Mouse (Mus musculus): ENCODE measurements at regions not wholly inside any gene's neighbourhood (a gene's known extent, or its start where the extent isn't known, plus 50 kb on each side); places are given as distances from the start of the nearest gene placed in this dataset.
A peak's percentile ranks its signal among the peaks of the same experiment; 100 is the strongest.

DNA sequence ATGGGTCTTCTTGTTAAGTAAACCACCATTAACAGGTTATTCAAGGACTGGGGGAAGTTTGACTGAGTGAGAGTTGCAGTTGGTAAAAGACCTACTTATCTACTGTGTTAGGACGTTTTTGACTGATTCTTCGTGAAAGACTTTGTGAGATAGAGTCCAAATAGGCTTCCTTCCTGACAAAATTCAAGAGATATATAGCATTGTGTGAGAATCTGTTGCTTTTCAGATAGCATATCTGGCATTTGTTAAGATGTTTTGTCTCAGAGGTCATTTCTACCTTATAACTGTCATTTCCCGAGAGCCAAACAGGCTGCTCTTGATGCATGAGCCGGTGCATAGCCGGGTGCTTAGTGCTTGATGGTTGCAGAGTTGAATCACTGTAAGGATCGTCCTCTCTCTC is 214.8 kb downstream of the Pten start:
- 96% methylated on average over 6 of the region's 6 CpGs for WGBS
- no peak for DNase-seq
- no peak for TF ChIP-seq CTCF (IDR thresholded peaks at IDR 0.05; ENCODE audit: low read depth)
- Histone ChIP-seq H3K27ac (ENCODE audit: low read depth, low read length) (no peak overlapping the region), H3K27me3 (ENCODE audit: insufficient read depth, low read length) (no peaks in the 10 kb centered on the region), H3K4me2 (ENCODE audit: low read depth) (no peak overlapping the region), H3K4me1 (ENCODE audit: insufficient read depth) (no peaks in the 10 kb centered on the region), H3K9me3 (ENCODE audit: low read length) (no peaks in the 10 kb centered on the region), H3K36me3 (ENCODE audit: insufficient read depth) (no peaks in the 10 kb centered on the region), H3K9ac (no peak overlapping the region), H3K4me3 (ENCODE audit: low read depth, low read length) (no peak overlapping the region)
- no peak for ATAC-seq

DNA sequence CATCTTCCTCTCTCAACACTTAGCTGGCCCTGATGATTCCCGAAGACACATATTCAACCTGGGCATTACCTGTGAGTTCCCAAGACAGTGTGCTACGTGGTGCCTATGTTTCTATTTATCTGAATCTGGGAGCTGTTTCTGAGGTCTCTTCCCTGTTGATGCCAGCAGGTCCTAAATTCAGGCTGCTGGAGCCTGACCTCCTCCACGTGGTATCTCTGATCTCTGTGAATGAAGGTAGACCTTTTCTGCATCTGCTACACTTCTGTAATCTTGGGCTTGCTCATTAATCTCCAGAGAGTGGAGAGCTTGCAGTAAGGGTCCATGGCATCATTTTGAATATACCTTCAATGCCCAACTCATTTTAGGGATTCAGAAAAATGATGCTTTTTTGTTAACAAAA is 215.8 kb downstream of the Pten start:
- ATAC-seq, result no peak

DNA sequence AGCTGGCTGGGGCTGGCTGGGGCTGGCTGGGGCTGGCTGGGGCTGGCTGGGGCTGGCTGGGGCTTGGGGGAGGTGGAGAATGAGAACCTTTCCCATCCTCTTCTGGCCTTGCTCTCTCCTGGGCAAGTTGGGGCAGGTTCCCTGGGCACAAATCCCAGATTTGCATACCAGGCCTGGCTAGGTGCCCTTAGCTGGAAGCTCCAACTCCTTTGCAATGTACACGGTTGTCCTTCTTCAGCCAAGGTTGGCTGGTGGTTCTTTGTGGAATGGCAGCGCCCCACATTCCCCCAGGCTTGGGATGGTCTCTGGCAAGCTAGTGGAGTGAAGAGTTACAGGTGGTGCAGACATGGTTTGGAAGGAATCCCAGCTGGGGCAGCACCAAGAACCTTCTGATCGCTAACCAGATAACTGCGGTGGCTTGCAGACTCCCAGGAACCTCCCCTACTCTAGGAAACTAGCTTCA is 217.5 kb downstream of the Pten start:
- no peak overlapping the region for H3K4me2 ChIP-seq (ENCODE audit: low read depth)
- peak; percentile 5 for DNase-seq
- H3K9ac ChIP-seq, result no peak overlapping the region
- no peaks in the 10 kb centered on the region for H3K9me3 ChIP-seq (ENCODE audit: low read length)
- no peak overlapping the region for H3K27ac ChIP-seq (ENCODE audit: low read depth, low read length)
- H3K4me3 ChIP-seq (ENCODE audit: low read depth, low read length), result no peak overlapping the region
- no peaks in the 10 kb centered on the region for H3K36me3 ChIP-seq (ENCODE audit: insufficient read depth)
- no peaks in the 10 kb centered on the region for H3K4me1 ChIP-seq (ENCODE audit: insufficient read depth)
- no peaks in the 10 kb centered on the region for H3K27me3 ChIP-seq (ENCODE audit: insufficient read depth, low read length)
- TF ChIP-seq CTCF (IDR thresholded peaks at IDR 0.05; ENCODE audit: low read depth), result no peak
- ATAC-seq, result no peak
- WGBS, result 72% methylated on average over 4 of the region's 4 CpGs

More for the DNA sequence above, 215.8 kb downstream of the Pten start:
- Histone ChIP-seq H3K4me3 (ENCODE audit: low read depth, low read length) (no peak overlapping the region), H3K9ac (no peak overlapping the region), H3K36me3 (ENCODE audit: insufficient read depth) (no peaks in the 10 kb centered on the region), H3K27ac (ENCODE audit: low read depth, low read length) (no peak overlapping the region), H3K4me2 (ENCODE audit: low read depth) (no peak overlapping the region), H3K9me3 (ENCODE audit: low read length) (no peaks in the 10 kb centered on the region), H3K27me3 (ENCODE audit: insufficient read depth, low read length) (no peaks in the 10 kb centered on the region), H3K4me1 (ENCODE audit: insufficient read depth) (no peaks in the 10 kb centered on the region)
- no peak for DNase-seq
- 91% methylated on average over 3 of the region's 3 CpGs for WGBS
- TF ChIP-seq CTCF (IDR thresholded peaks at IDR 0.05; ENCODE audit: low read depth), result no peak

DNA sequence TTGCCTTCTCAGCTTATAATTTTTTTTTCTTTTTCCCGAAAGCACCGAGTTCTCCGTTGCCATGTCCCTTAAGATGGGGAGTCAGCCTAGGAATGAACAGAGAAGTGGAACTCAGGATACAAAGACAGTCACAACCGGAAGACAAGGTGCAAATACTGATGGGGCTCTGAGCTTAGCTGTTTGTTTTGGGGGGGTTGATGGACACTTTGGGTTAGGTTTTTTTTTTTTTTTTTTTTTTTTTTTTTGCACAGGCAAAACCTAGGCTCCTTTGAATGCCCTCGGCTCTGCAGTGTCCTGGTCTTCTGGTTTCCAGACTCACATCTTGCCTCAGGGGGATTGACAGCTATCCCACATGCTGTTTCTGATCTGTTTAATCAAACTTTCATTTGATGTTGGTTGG is 218.0 kb downstream of the Pten start:
- Histone ChIP-seq H3K27ac (ENCODE audit: low read depth, low read length) (no peak overlapping the region), H3K9ac (no peak overlapping the region), H3K4me1 (ENCODE audit: insufficient read depth) (no peaks in the 10 kb centered on the region), H3K4me3 (ENCODE audit: low read depth, low read length) (no peak overlapping the region), H3K27me3 (ENCODE audit: insufficient read depth, low read length) (no peaks in the 10 kb centered on the region), H3K4me2 (ENCODE audit: low read depth) (no peak overlapping the region), H3K9me3 (ENCODE audit: low read length) (no peaks in the 10 kb centered on the region), H3K36me3 (ENCODE audit: insufficient read depth) (no peaks in the 10 kb centered on the region)
- WGBS, result 87% methylated on average over 5 of the region's 5 CpGs
- ATAC-seq, result no peak
- no peak for DNase-seq
- TF ChIP-seq CTCF (IDR thresholded peaks at IDR 0.05; ENCODE audit: low read depth), result no peak

DNA sequence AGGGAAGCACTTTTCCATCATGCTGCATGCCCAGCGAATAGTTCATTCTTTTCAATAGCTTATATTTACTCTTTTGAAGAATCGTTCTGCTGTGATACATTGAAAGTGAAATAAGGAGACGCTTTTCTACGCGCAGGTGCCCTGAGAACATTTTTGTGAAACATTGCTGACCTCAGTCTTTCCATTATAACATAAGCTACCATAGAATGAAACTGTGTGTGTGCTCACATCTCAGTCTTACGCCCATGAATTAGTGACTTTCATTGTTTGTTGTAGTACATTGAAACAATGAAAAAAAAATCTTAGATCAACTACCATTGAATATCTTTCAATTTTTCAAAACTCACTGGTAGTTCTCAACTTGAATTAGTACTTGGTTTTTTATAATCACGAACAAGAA is 219.2 kb downstream of the Pten start:
- DNase-seq (no peak), ATAC-seq (no peak)
- Histone ChIP-seq H3K36me3 (ENCODE audit: insufficient read depth) (no peaks in the 10 kb centered on the region), H3K27ac (ENCODE audit: low read depth, low read length) (no peak overlapping the region), H3K4me1 (ENCODE audit: insufficient read depth) (no peaks in the 10 kb centered on the region), H3K9ac (no peak overlapping the region), H3K9me3 (ENCODE audit: low read length) (no peaks in the 10 kb centered on the region), H3K27me3 (ENCODE audit: insufficient read depth, low read length) (no peaks in the 10 kb centered on the region), H3K4me2 (ENCODE audit: low read depth) (no peak overlapping the region), H3K4me3 (ENCODE audit: low read depth, low read length) (no peak overlapping the region)
- 81% methylated on average over 7 of the region's 7 CpGs for WGBS
- TF ChIP-seq CTCF (IDR thresholded peaks at IDR 0.05; ENCODE audit: low read depth), result no peak

DNA sequence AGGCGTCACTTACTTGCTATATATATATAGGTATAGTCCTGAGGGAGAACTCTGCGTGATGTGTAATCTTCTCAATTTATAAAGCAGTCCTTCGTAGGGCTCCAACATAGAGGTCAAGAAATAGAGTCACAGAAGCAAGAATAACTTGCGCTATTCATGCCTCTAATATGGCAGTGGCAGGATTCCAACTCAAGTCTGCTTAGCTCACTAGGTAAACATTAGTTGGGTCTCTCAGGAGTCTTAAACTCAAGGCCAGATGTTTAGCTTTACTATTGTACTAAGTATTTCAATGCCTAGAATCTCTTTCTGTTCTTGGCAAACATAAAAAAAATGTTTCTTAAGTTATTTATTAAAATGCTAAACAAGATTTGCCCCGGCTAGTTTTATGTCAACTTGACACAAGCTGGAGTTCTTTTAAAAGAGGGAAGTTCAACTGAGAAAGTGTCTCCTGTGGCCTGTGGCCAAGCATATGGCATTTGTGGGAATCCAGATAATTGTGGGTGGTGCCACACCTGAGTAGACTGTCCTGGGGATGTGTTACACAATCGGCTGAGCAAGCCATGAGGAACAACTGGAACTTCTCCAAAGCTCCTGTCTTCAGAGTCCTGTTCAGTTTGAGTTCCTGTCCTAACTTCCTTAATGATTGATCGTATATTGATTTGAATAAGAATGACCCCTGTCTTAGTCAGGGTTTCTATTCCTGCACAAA is 220.9 kb downstream of the Pten start:
- Histone ChIP-seq H3K27me3 (ENCODE audit: insufficient read depth, low read length) (no peaks in the 10 kb centered on the region), H3K4me1 (ENCODE audit: insufficient read depth) (no peaks in the 10 kb centered on the region), H3K9ac (no peak overlapping the region), H3K4me2 (ENCODE audit: low read depth) (no peak overlapping the region), H3K9me3 (ENCODE audit: low read length) (no peaks in the 10 kb centered on the region), H3K27ac (ENCODE audit: low read depth, low read length) (no peak overlapping the region), H3K36me3 (ENCODE audit: insufficient read depth) (no peaks in the 10 kb centered on the region), H3K4me3 (ENCODE audit: low read depth, low read length) (no peak overlapping the region)
- 91% methylated on average over 7 of the region's 7 CpGs for WGBS
- no peak for TF ChIP-seq CTCF (IDR thresholded peaks at IDR 0.05; ENCODE audit: low read depth)
- ATAC-seq, result no peak
- DNase-seq, result no peak

DNA sequence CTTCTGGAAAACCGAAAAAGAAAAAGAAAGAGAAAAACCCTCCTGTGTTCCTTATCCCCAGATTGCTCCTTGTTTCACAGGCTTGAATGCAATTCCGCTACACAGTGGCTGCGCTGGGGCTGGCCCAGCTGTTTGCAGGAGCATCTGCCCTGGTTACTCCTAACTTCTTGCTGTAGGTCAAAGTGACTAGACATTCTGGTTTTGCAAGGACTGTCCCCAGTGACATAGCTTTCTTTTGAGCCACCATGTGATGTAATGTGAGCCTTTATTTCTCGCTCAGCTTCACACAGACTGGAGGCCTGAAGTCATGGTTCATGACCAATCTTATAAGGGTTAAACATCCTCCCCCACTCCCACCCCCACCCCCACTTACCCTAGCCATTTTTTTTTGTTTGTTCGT is 222.8 kb downstream of the Pten start:
- H3K4me2 ChIP-seq (ENCODE audit: low read depth), result no peak overlapping the region
- H3K36me3 ChIP-seq (ENCODE audit: insufficient read depth), result no peaks in the 10 kb centered on the region
- H3K27ac ChIP-seq (ENCODE audit: low read depth, low read length), result no peak overlapping the region
- H3K27me3 ChIP-seq (ENCODE audit: insufficient read depth, low read length), result no peaks in the 10 kb centered on the region
- TF ChIP-seq CTCF (IDR thresholded peaks at IDR 0.05; ENCODE audit: low read depth), result no peak
- H3K4me3 ChIP-seq (ENCODE audit: low read depth, low read length), result no peak overlapping the region
- 83% methylated on average over 5 of the region's 5 CpGs for WGBS
- no peak overlapping the region for H3K9ac ChIP-seq
- DNase-seq, result no peak
- no peaks in the 10 kb centered on the region for H3K9me3 ChIP-seq (ENCODE audit: low read length)
- no peaks in the 10 kb centered on the region for H3K4me1 ChIP-seq (ENCODE audit: insufficient read depth)
- ATAC-seq, result no peak

Data from forebrain, postnatal 0 days (tissue).